Mouse (Mus musculus): ENCODE data around the gene Car4.

GRCm38 (mm10) chr11:84914673-84915072 lies 42.9 kb upstream of the Car4 start:
- TF ChIP-seq CTCF (IDR thresholded peaks at IDR 0.05; ENCODE audit: low read depth) = no peak
- no peak for TF ChIP-seq EP300 (IDR thresholded peaks at IDR 0.05; ENCODE audit: low read depth)
